Mouse (Mus musculus) ZHBTc4 (cell line): ENCODE data around the gene Rassf1.

Experiments
- DNase-seq: peaks from one replicate; pipeline ENCODE4 v3.0.0-alpha.2; 2011; ENCODE audit warnings: low read depth, low spot score

The Rassf1 gene

GRCm38 (mm10) chr9:107601275-107601674, 49.9 kb downstream of the Rassf1 start:
- DNase-seq, result no peak

DNA sequence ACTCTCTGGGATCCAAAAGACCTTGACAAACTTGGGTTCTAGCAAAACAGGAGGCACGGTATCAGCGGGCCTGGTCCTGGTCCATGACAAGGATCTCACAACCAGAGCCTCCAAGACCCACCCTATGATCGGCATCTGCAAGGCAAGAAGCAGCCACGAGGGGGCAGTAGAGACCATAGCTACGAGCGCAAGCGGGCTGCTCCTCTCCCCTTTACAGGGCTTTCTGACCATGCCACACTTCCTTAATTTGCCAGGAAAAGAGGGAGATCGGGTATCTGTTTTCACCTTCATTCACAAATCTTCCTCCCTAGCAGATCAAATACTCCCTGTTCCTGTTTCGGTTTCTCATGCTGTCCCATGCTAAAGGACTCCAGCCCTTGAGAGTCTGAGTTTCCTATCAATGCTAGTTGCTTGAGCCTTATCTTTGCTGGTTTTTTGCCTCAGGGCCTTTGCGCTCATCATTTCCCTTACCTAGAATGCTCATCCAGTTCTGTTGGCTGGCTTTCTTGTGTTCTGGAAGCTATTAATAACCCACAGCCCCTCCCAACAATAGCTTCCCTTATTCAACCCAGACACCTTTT, 50.8 kb downstream of the Rassf1 start:
- DNase-seq, result peak; percentile 91

GRCm38 (mm10) chr9:107603251-107603650, 51.9 kb downstream of the Rassf1 start:
- DNase-seq, result no peak

GRCm38 (mm10) chr9:107605041-107605661, 53.8 kb downstream of the Rassf1 start:
- no peak for DNase-seq

DNA sequence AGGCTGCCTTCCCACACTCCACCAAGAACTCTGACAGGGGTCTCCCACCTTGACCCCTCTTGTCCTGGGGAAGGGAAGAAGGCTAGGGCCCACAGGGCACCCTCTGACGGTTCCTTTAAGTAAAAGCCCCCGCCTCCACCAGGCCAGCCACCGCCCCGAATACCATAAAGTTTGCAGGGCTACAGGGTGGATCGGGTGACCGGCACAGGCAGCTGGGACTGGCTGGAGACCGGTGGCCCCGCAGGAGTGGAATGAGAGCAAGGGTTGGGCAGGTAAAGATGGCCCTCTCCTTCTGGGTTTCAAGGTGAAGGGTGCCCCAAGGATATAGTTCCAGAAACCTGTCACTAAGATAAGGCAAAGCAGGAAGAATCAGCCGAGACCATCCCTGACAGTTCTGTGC, 55.2 kb downstream of the Rassf1 start:
- no peak for DNase-seq

- no peak for DNase-seq
Measured at GRCm38 (mm10) chr9:107607036-107607435, 55.7 kb downstream of the Rassf1 start.

GRCm38 (mm10) chr9:107607653-107608245, 56.4 kb downstream of the Rassf1 start:
- no peak for DNase-seq

DNA sequence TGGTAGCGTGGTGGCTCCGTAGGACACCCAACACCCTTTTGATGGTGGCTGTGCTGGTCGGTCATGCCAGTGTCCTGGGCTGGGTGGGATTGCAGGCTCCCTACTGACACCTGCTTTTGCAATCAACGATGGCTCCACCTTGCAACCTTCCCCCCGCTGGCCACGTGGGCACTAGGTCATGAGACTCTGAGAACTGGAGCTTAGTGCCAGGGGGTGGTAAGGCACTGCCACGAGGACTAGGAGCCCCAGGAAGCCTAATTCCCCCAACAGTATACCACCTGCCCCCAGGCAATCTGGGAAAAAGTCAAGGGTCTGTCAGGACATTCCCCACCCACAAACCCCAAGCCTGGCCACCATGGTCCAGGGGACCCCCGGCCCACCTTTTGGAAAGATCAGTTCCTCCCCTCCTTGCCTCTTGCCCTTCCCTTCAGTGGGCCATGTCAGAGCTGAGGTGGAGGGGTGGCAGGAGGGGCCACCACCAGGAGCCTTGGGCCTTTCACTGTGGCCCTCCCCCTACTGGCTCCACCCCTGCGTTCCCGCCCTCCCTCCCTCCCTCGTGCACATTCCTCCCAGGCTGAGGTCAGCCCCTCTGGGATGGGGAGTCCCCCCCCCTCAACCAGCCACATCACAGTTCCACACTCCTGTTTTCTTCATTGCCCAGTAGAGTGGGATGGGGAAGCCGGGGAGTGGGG, 57.5 kb downstream of the Rassf1 start, which contains the start of gene Sema3b:
Gene Sema3b (minus strand): TSS at position 489 of the 692 bp plus-strand sequence.
- no peak for DNase-seq

DNA sequence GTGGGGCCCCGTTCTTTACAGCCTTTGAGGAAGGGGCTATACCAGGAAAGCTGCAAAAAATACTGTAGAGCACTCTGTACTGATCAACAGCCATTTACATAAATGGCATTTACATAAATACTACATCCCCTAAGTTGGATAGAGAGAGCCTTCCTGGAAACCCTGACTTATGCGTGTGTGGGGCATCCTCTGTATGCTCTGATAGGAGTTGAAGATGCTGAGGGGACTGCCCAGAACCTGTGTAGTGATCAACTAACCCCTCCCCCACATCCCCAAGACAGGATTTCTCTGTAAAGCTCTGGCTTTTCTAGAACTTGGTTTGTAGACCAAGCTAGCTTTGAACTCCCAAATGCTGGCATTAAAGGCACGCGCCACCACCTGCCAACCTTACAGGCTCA, 58.1 kb downstream of the Rassf1 start:
- no peak for DNase-seq

DNA sequence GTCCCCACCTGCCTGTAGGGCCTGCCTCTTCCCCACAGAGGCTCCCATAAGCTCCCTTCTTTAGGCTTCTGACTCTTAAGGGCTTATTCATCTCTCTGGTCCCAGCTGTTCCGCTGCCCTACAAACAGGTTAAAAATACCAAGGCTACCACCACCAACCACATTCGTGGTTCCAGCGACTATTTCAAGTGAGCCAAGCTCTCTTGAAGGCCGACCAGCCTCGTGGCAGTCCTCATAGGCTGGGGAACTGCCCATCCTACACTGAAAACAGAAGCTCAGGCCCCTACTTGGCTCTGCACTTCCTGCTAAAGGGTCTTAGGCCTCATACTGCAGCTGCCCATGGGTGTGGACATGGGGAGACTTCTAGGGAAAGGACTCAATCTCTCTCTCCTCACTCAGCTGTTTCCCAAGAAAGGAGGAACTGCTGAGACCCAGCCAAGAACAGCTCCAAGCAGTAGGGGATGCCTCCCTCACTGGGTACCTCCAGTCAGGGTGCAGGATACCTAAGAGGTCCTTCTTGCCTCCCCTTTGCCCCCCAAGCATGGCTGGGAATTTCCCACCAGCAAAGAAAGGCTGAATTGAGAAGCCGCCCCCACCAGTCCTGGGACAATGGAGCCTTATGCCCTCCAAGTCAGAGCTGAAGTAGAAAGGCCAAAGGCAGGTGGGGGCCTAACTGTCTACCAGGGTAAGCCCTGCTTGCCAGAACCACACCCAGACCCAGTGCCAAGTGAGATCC, 60.3 kb downstream of the Rassf1 start:
- DNase-seq, result no peak
